Mouse (Mus musculus) megakaryocyte, embryonic 14.5 days (primary cell): Measurements from ENCODE around the gene 1700129C05Rik. TPM values are rescaled to one million over a fixed set of nuclear protein-coding genes. Genes with fewer than 3 reads are reported as not detected.

ENCODE experiments used
- H3K27me3 ChIP-seq: replicated peaks from 2 replicates; pipeline ENCODE3; 2012; ENCODE audit warnings: inconsistent platforms
- H3K36me3 ChIP-seq: replicated peaks from 2 replicates; pipeline ENCODE3; 2012; ENCODE audit warnings: low read length, inconsistent platforms, mixed read lengths
- H3K4me1 ChIP-seq: 2 replicates; pipeline ENCODE4 v1.6.1; 2012; ENCODE audit warnings: inconsistent platforms
- H3K4me3 ChIP-seq: replicated peaks from 2 replicates; pipeline ENCODE3; 2012; ENCODE audit warnings: moderate library complexity, mild to moderate bottlenecking, inconsistent platforms
- H3K9me3 ChIP-seq: 2 replicates; pipeline ENCODE4 v1.6.1; 2012; ENCODE audit warnings: inconsistent platforms
- FLI1 ChIP-seq: IDR thresholded peaks from 2 replicates; pipeline ENCODE4 v1.6.1; 2012; ENCODE audit warnings: low read length, inconsistent platforms, mixed read lengths
- GATA1 ChIP-seq: IDR thresholded peaks from 3 replicates; pipeline ENCODE4 v1.6.1; 2012; ENCODE audit warnings: mixed read lengths, low read length, inconsistent platforms, borderline replicate concordance
- polyA plus RNA-seq: library from polyadenylated mRNA; stranded (reverse); fragments of >175 nt; gene quantifications from 2 replicates; pipeline ENCODE4 v1.2.3, GENCODE M21; 2012; ENCODE audit warnings: low replicate concordance; ENCODE audit not compliant: insufficient read depth

Gene 1700129C05Rik
- polyA plus RNA-seq, 1 experiment, result not detected

GRCm38 (mm10) chr14:59084396-59084795 lies 58.3 kb downstream of the 1700129C05Rik start:
- H3K9me3 ChIP-seq, result no peaks in the 10 kb centered on the region
- H3K4me3 ChIP-seq, result no peak overlapping the region
- TF ChIP-seq GATA1 (no peak), FLI1 (no peak)
- no peaks in the 10 kb centered on the region for H3K36me3 ChIP-seq
- no peaks in the 10 kb centered on the region for H3K4me1 ChIP-seq
- H3K27me3 ChIP-seq, result no peaks in the 10 kb centered on the region

Other genes starting within 250 kb of the 1700129C05Rik start
- not detected in 2 replicates for gene Gm5142, start 35.9 kb upstream of the 1700129C05Rik start, polyA plus RNA-seq
- gene Rcbtb1, start 58.3 kb upstream of the 1700129C05Rik start, polyA plus RNA-seq, result 0.28 TPM in 1 of 2 replicates, not detected in the other
- not detected in 2 replicates for gene Gm6904, start 117.3 kb upstream of the 1700129C05Rik start, polyA plus RNA-seq
- not detected in 2 replicates for gene Phf11a, start 154.6 kb upstream of the 1700129C05Rik start, polyA plus RNA-seq
- gene Phf11b, start 198.5 kb upstream of the 1700129C05Rik start, polyA plus RNA-seq, result 1.7 TPM in 1 of 2 replicates, not detected in the other
- 0.09 and 1.4 TPM in 2 replicates for gene Phf11d, start 222.6 kb upstream of the 1700129C05Rik start, polyA plus RNA-seq